Comparison of ENCODE assay signal across 1 mouse cellular context in genomic region chr17:26137751-26138130, GRCm38 (mm10).
TF ChIP-seq lines count a peak whose summit lies in the region.

No protein-coding gene starts in this region.

TF ChIP-seq in MEL, 35 proteins besides CTCF, POLR2A, EP300 and RAD21 (continued from another document):
- TF ChIP-seq E2F4 (IDR thresholded peaks at IDR 0.05; ENCODE audit: borderline replicate concordance, low read depth, low read length), result no peak
- no peak for TF ChIP-seq POLR2AphosphoS2 (IDR thresholded peaks at IDR 0.05; ENCODE audit: low read length)
- TF ChIP-seq USF1 (IDR thresholded peaks at IDR 0.05; ENCODE audit: low read depth, low read length), result no peak
- TF ChIP-seq TAL1 (IDR thresholded peaks at IDR 0.05; ENCODE audit: low read length), result no peak
- TF ChIP-seq ZKSCAN1 (IDR thresholded peaks at IDR 0.05; ENCODE audit: low read depth, low read length), result no peak
- TF ChIP-seq POLR2AphosphoS5 (IDR thresholded peaks at IDR 0.05; ENCODE audit: borderline replicate concordance, low read depth, low read length), result no peak
- no peak for TF ChIP-seq UBTF (IDR thresholded peaks at IDR 0.05; ENCODE audit: borderline replicate concordance, insufficient read depth, low read depth, low read length)
